Mouse (Mus musculus) lung, embryonic 14.5 days (tissue): ENCODE measurements at regions not wholly inside any gene's neighbourhood (a gene's known extent, or its start where the extent isn't known, plus 50 kb on each side); places are given as distances from the start of the nearest gene placed in this dataset.

Experiments used
- ATAC-seq: fragments of 200-750 bp; cut with Nextera tagmentation; 2 replicates; pipeline ENCODE4 v1.8.0; 2017; ENCODE audit warnings: mild to moderate bottlenecking, moderate TSS enrichment, moderate library complexity; ENCODE audit not compliant: insufficient read depth
- DNase-seq: peaks from one replicate; pipeline ENCODE4 v3.0.0-alpha.2; 2015
- H3K27ac ChIP-seq: fragments of 300-500 bp; sonication (generic); 2 replicates; pipeline ENCODE4 v1.5.1; 2014; ENCODE audit warnings: low read depth, mild to moderate bottlenecking, moderate library complexity
- H3K27me3 ChIP-seq: fragments of 300-500 bp; sonication (generic); 2 replicates; pipeline ENCODE4 v1.6.1; 2014; ENCODE audit warnings: low read length, control low read depth; ENCODE audit not compliant: insufficient read depth
- H3K36me3 ChIP-seq: fragments of 300-500 bp; sonication (generic); 2 replicates; pipeline ENCODE4 v1.6.1; 2014; ENCODE audit warnings: control low read depth; ENCODE audit not compliant: insufficient read depth
- H3K4me1 ChIP-seq: fragments of 300-500 bp; sonication (generic); 2 replicates; pipeline ENCODE4 v1.6.1; 2014; ENCODE audit warnings: antibody characterized with exemption, control low read depth; ENCODE audit not compliant: insufficient read depth
- H3K4me2 ChIP-seq: fragments of 300-500 bp; sonication (generic); 2 replicates; pipeline ENCODE4 v1.6.1; 2014; ENCODE audit warnings: mild to moderate bottlenecking
- H3K4me3 ChIP-seq: fragments of 300-500 bp; sonication (generic); 2 replicates; pipeline ENCODE4 v1.5.1; 2014; ENCODE audit warnings: low read depth, low read length
- H3K9ac ChIP-seq: fragments of 300-500 bp; sonication (generic); 2 replicates; pipeline ENCODE4 v1.6.1; 2014
- H3K9me3 ChIP-seq: fragments of 300-500 bp; sonication (generic); 2 replicates; pipeline ENCODE4 v1.6.1; 2016; ENCODE audit warnings: low read depth, low read length, control low read depth
- CTCF ChIP-seq: IDR thresholded peaks from 2 replicates; pipeline ENCODE4 v1.5.1; 2016; ENCODE audit warnings: antibody characterized with exemption, low read depth
- WGBS: fragments of 180-500 bp; shearing (Covaris S2); extraction: QIAGEN DNeasy Blood & Tissue Kit; methylation state at CpG from one replicate; pipeline ENCODE4 v1.1.7; 2014; 5-methylcytosine and 5-hydroxymethylcytosine counted together

DNA sequence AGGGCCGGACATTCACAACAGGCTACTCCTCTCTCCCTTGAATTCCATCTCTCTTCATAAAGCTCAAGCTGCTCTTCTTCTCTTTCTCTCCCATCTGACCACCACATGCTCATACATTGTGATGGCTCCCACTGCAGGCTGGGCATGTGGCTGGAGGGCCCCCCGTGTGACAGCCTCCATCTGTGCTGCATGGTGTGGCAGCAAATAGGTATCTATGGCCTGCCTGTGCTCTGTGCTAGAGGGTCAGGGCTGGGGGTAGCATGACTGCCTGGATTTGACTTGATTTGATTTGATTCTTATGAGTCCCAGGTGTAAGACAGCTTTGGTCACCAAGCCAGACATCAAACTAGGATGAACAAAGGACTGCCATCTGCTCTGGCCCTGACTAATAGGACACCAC lies 57.0 kb upstream of the Spred1 start:
- Histone ChIP-seq H3K4me3 (no peak overlapping the region), H3K4me1 (no peaks in the 10 kb centered on the region), H3K27ac (no peak overlapping the region), H3K4me2 (no peak overlapping the region), H3K9ac (no peak overlapping the region), H3K9me3 (no peaks in the 10 kb centered on the region), H3K36me3 (no peaks in the 10 kb centered on the region), H3K27me3 (no peaks in the 10 kb centered on the region)
- no peak for DNase-seq
- no peak for TF ChIP-seq CTCF
- WGBS: 79% methylated on average over 2 of the region's 2 CpGs
- ATAC-seq: no peak

DNA sequence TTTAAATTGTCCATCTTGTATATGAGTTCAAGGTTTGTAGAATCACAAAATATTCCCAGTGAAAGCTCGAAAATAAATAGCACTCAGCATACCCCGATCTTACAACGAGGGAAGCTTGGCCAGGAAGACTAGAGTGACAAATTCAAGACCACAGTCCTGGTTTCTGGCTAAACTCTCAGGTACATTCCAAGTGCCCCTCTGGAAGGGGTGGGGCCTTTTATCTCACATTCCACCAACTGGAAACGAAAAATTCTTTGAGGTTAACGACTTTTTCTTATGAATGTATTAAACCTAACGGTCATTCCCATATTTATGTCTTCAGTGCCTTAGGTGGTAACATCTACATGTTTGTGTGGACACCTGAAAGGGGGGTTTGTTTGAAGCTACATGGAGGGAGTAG lies 50.8 kb upstream of the Spred1 start:
- no peaks in the 10 kb centered on the region for H3K27me3 ChIP-seq
- 57% methylated on average over 6 of the region's 6 CpGs for WGBS
- DNase-seq (no peak), ATAC-seq (no peak)
- no peaks in the 10 kb centered on the region for H3K4me1 ChIP-seq
- no peaks in the 10 kb centered on the region for H3K36me3 ChIP-seq
- peak overlapping the region; percentile 21; the same call in 1 of the 2 replicates for H3K27ac ChIP-seq
- no peaks in the 10 kb centered on the region for H3K9me3 ChIP-seq
- no peak overlapping the region for H3K4me3 ChIP-seq
- H3K9ac ChIP-seq: no peak overlapping the region
- TF ChIP-seq CTCF: no peak
- H3K4me2 ChIP-seq: no peak overlapping the region

DNA sequence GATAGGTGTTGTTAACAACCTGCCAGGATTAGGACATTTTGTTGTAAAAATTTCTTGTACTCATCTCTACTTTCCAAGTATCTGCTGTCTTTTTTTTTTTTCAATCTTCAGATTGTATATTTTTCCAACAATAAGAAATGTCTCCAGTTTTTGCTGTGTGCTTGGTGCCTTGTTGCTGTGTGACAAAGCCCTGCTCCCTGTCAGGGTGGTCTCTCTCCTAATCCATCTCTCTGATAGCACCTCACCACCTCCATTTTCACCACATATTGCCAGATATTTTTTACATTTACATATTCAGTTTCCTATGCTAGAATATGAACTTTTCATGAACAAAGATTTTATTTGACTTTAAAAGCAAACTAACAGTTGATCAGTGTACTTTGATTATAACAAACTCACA lies 50.1 kb upstream of the Spred1 start:
- no peaks in the 10 kb centered on the region for H3K9me3 ChIP-seq
- no peaks in the 10 kb centered on the region for H3K36me3 ChIP-seq
- H3K4me1 ChIP-seq: no peaks in the 10 kb centered on the region
- DNase-seq: peak; percentile 45
- no peak overlapping the region for H3K9ac ChIP-seq
- no peak overlapping the region for H3K4me3 ChIP-seq
- H3K4me2 ChIP-seq: no peak overlapping the region
- H3K27me3 ChIP-seq: no peaks in the 10 kb centered on the region
- ATAC-seq: peak; percentile 71; the same call in 1 of the 2 replicates
- no peak for TF ChIP-seq CTCF
- peak overlapping the region; percentile 10; the same call in 1 of the 2 replicates for H3K27ac ChIP-seq
